Mouse (Mus musculus) neural tube, embryonic 13.5 days (tissue): ENCODE results near the gene Cdk5rap3. TPM values are rescaled to one million over a fixed set of nuclear protein-coding genes. Genes with fewer than 3 reads are reported as not detected.
A peak's percentile ranks its signal among the peaks of the same experiment; 100 is the strongest.

Source experiments
- ATAC-seq: fragments of 200-750 bp; cut with Nextera tagmentation; 2 replicates; pipeline ENCODE4 v1.8.0; 2017; ENCODE audit warnings: low read depth, mild to moderate bottlenecking, moderate TSS enrichment, moderate library complexity
- H3K27ac ChIP-seq: fragments of 300-500 bp; sonication (generic); replicated peaks from 2 replicates; pipeline ENCODE4 v1.5.1; 2015; ENCODE audit warnings: moderate library complexity, mild to moderate bottlenecking, inconsistent platforms
- H3K27me3 ChIP-seq: fragments of 300-500 bp; sonication (generic); 2 replicates; pipeline ENCODE4 v1.6.1; 2015; ENCODE audit warnings: mild to moderate bottlenecking, inconsistent platforms
- H3K36me3 ChIP-seq: fragments of 300-500 bp; sonication (generic); 2 replicates; pipeline ENCODE4 v1.6.1; 2015; ENCODE audit warnings: mild to moderate bottlenecking, inconsistent platforms
- H3K4me1 ChIP-seq: fragments of 300-500 bp; sonication (generic); replicated peaks from 2 replicates; pipeline ENCODE4 v1.6.1; 2015; ENCODE audit warnings: inconsistent platforms
- H3K4me2 ChIP-seq: fragments of 300-500 bp; sonication (generic); 2 replicates; pipeline ENCODE4 v1.6.1; 2015; ENCODE audit warnings: inconsistent platforms, mild to moderate bottlenecking, moderate library complexity
- H3K4me3 ChIP-seq: fragments of 300-500 bp; sonication (generic); 2 replicates; pipeline ENCODE4 v1.5.1; 2015; ENCODE audit warnings: mild to moderate bottlenecking, inconsistent platforms
- H3K9ac ChIP-seq: fragments of 300-500 bp; sonication (generic); 2 replicates; pipeline ENCODE4 v1.6.1; 2015; ENCODE audit warnings: moderate library complexity, mild to moderate bottlenecking, inconsistent platforms
- H3K9me3 ChIP-seq: fragments of 300-500 bp; sonication (generic); 2 replicates; pipeline ENCODE4 v1.6.1; 2016; ENCODE audit warnings: inconsistent platforms
- WGBS: fragments of 180-500 bp; shearing (Covaris S2); methylation state at CpG from one replicate; pipeline ENCODE4 v1.1.7; 2015; 5-methylcytosine and 5-hydroxymethylcytosine counted together
- polyA plus RNA-seq: library from polyadenylated mRNA; unstranded; fragments of >200 nt; fragmentation: Nextera tagmentation; extraction: Ambion mirVana; gene quantifications from 2 replicates; pipeline ENCODE4 v1.2.1, GENCODE M21; 2015

The Cdk5rap3 gene
- polyA plus RNA-seq, 1 experiment from 2014 or later = 92.0 TPM

DNA sequence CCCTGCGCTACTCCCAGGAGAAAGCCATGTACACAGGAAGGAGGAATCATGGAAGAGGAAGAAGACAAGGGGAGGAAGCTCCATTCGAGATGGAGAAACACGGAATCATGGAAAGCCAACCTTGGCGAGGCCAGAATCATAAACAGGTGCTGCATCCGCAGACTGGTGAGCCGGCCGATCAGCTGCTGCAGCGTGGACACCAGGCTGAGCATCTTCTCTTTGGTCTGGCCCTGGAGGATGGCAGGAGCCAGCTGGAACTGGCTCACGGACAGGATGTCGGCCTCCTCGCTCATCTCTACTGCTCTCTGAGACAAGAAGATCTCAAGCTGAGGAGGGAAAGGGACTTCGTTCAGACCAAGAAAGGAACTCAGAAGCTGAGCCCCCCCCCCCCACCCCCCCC lies 7.7 kb downstream of the Cdk5rap3 start:
- no peaks in the 10 kb centered on the region for H3K27me3 ChIP-seq
- peaks cover 53% of the 10 kb centered on the region for H3K4me1 ChIP-seq
- H3K9ac ChIP-seq = peak overlapping the region; percentile 22; the same call in 1 of the 2 replicates
- no peak overlapping the region for H3K4me3 ChIP-seq
- H3K36me3 ChIP-seq = peaks cover 46% of the 10 kb centered on the region
- ATAC-seq = no peak
- WGBS = 91% methylated on average over 12 of the region's 12 CpGs
- H3K4me2 ChIP-seq = no peak overlapping the region
- 0 out of 2 replicates have a peak overlapping the region, but pooled peaks have one; percentile 75 for H3K27ac ChIP-seq
- no peaks in the 10 kb centered on the region for H3K9me3 ChIP-seq

DNA sequence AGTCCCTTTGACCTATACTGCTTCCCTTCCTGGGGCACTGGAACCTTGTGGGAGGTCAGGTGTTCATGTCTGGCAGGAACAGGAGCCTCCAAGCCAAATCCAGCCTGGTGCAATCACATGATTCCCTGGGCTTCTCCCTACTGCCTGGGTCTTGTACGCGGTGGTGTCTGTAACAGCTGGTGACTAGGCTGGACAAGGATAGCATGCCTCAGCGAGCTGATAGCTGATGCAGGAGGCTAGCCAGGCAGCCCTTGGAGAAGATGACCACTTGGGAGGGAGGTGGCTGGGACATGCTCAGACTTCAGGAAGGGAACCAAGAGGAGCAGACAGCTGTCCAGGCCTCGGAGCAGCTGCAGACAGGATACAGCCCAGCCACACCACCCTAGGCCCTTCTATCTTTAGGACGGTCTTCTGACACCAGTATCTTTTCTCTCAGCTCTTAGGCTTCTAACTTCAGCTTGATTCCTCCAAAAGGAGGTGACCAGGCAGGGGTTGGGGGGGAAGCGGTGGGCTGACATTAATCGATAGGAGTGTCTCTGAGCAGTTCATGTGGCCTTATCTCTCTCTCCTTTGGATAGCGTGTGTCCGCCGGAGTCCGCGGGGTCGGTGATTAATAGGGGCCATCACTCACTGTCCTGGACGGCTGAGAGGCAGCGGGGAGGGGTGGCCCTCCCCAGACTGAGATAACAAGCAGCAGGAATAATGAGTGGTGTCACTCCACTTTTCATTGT lies 9.7 kb downstream of the Cdk5rap3 start:
- Histone ChIP-seq H3K9ac (peak overlapping the region; percentile 53), H3K27me3 (no peaks in the 10 kb centered on the region), H3K36me3 (peaks cover 28% of the 10 kb centered on the region), H3K4me2 (no peak overlapping the region), H3K4me1 (peaks cover 73% of the 10 kb centered on the region), H3K27ac (peak overlapping the region; percentile 75), H3K9me3 (no peaks in the 10 kb centered on the region), H3K4me3 (no peak overlapping the region)
- no peak for ATAC-seq
- WGBS = 11% methylated on average over 15 of the region's 15 CpGs

DNA sequence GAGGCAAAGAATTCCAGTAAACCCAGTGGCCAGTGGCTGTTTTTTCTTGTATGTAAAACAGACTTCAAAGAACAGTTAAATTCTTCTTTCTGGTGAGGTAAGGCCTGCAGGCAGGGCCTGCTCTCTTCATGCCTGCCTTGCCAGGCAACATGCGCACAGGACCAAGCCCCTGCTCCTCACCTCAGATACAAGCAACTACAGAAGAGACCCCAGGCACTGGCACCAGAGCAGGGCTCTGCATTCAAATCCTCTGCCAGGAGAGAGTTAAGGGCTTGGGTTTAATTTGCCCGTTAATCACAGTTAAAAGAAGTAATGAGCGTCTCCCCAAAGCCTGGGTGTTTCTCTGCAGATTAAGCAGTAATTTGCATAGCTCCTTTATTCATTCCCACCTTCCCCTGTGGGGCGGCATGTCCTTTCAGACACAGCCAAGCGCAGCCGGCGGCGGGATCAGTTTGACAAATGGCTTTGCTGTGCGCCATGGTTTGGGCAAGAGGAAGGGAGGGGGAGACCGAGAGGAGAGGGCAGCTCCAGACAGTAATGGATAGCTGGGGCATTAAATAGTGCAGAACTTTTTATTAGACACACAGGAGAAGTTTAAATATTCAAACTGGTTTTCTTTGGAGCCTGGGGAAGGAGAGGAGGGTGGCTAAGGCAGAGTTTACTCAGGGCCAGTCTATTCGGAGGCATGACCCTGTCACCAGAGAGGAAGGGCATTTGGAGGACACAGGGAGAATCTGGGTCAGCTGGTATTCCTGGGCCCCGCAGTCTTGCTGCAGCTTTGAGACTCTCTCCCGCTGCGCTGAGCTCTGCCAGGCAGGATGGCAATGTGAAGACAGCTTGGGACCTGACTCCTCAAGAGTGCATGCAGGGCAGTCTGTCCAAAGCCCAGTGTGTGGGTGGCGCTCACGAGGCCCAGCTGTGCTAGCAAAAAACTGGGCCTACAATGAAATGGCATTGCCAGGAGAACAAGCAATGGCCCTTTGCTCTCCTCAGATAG lies 13.4 kb downstream of the Cdk5rap3 start:
- Histone ChIP-seq H3K27me3 (no peaks in the 10 kb centered on the region), H3K27ac (peak overlapping the region; percentile 89), H3K9ac (peak overlapping the region; percentile 23; the same call in 1 of the 2 replicates), H3K4me3 (no peak overlapping the region), H3K4me2 (no peak overlapping the region; the same call in 1 of the 2 replicates), H3K36me3 (peaks cover 7% of the 10 kb centered on the region), H3K4me1 (peaks cover 91% of the 10 kb centered on the region), H3K9me3 (no peaks in the 10 kb centered on the region)
- WGBS = 3% methylated on average over 16 of the region's 16 CpGs
- ATAC-seq = peak; percentile 70

DNA sequence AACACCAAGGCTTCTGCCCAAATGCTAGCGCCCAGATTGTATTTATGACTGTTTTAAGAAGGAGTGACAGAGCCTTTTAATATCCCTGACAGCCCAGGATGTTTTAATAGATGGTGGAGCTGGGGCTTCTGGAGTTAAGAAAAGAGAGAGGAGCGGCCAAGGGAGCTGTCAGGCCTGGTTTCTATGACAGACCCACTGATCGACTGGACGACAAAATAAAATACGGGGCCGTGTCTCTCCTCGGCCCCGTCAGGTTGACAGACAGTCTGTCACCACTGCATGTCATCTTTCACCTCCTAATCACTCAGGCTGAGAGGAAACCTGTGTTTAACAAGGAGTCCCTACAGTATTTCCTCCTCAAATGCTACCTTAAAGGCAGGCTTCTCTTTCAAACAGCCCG lies 15.0 kb downstream of the Cdk5rap3 start:
- Histone ChIP-seq H3K4me1 (peaks cover 91% of the 10 kb centered on the region), H3K4me2 (no peak overlapping the region), H3K27ac (peak overlapping the region; percentile 89), H3K9me3 (no peaks in the 10 kb centered on the region), H3K9ac (peak overlapping the region; percentile 49), H3K36me3 (no peaks in the 10 kb centered on the region), H3K27me3 (no peaks in the 10 kb centered on the region), H3K4me3 (no peak overlapping the region)
- 26% methylated on average over 9 of the region's 9 CpGs for WGBS
- ATAC-seq = no peak

DNA sequence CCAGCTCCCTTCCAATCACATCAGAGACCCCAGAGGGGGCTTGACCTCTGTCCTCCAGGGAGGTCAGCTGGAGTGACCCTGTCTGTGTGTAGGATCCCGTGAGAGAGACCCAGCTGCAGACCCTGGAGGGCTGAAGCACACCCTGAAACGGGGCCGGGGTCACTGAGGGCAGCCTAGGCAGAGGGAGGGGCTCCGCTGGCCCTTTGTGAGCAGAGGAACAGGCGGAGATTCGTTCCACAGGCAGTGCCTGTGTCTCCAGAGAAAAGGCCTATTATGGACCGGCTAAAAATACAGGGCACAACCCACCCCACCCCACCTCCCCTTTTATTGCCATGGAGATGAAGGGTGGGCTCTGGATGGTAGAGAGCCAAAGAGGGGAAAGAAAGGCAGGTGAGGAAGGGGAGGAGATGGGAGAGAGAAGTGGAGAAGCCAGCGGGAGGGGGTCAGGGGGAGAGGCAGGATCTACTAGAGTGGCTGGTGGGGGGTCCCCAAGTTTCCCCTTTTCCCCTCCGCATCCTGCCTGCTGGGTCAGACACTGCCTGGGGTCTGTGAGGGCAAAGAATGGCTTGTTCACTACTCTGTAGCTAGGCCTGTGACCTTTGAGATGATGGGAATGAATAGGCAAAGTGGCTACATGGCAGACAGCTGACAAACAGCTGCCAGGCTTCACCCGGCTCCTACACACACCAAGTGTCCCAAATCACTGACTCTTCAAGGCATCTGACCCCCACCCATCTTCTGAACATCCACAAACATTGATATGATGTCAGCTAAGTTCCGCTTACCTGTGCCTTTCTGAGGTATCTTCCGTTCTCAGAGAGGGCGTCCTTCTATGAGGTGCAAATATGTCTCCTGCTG lies 16.6 kb downstream of the Cdk5rap3 start:
- H3K9me3 ChIP-seq = no peaks in the 10 kb centered on the region
- peaks cover 78% of the 10 kb centered on the region for H3K4me1 ChIP-seq
- no peaks in the 10 kb centered on the region for H3K27me3 ChIP-seq
- ATAC-seq = peak; percentile 50; the same call in 1 of the 2 replicates
- H3K27ac ChIP-seq = peak overlapping the region; percentile 86
- H3K4me2 ChIP-seq = peak overlapping the region; percentile 25
- H3K9ac ChIP-seq = peak overlapping the region; percentile 31; the same call in 1 of the 2 replicates
- 19% methylated on average over 13 of the region's 13 CpGs for WGBS
- no peaks in the 10 kb centered on the region for H3K36me3 ChIP-seq
- no peak overlapping the region for H3K4me3 ChIP-seq

DNA sequence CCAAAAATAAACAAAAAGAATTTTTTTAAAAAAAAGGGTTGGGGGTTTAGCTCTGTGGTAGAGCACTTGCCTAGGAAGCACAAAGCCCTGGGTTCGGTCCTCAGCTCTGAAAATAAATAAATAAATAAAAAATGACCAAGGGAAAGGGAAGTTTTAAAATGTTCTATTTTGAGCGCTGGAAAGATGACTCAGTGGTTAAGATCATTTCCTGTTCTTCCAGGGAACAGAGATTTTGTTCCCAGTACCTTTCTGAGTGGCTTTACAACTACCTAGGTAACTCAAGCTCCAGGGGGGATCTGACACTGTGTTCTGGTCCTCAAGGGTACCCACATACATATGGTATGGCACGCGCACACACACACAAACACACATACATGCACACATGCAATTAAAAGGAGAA lies 20.4 kb downstream of the Cdk5rap3 start:
- H3K4me3 ChIP-seq = no peak overlapping the region
- H3K4me2 ChIP-seq = no peak overlapping the region
- peaks cover 71% of the 10 kb centered on the region for H3K4me1 ChIP-seq
- H3K27ac ChIP-seq = no peak overlapping the region; the same call in 1 of the 2 replicates
- H3K9me3 ChIP-seq = no peaks in the 10 kb centered on the region
- H3K36me3 ChIP-seq = no peaks in the 10 kb centered on the region
- no peaks in the 10 kb centered on the region for H3K27me3 ChIP-seq
- WGBS = 87% methylated on average over 4 of the region's 4 CpGs
- no peak overlapping the region for H3K9ac ChIP-seq
- ATAC-seq = no peak

DNA sequence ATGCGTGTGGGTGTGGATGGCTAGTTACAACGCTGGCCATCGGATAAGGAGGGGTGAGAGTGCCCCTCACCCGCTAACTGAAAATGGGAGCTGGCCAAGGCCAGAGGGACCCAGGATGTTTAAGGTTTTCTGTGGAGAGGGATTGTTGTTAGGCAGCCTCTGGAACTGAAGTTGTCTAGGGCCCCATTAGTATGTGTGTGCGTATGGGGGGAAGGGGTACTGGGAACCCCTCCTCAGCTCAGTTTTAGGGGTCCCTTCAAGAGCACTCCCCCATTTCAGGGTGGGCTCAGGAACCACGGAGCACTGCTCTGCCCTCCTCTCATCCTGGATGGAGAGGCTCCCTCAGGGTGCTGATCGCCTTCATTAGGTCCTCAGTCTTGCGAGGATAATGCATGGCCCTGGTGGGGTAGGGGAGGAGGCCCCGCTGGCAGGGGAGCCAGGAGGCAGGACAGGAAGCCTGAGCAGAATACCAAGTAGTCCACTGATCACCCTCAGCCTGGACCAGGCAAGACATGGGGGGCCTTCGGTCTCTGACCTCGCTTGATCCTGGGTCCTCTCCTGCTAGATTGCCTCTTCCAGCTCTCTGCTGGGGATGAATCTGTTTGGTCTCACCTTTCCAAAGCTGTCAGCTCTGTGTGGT lies 23.0 kb downstream of the Cdk5rap3 start:
- peak; percentile 70 for ATAC-seq
- Histone ChIP-seq H3K36me3 (no peaks in the 10 kb centered on the region), H3K4me3 (no peak overlapping the region), H3K4me2 (no peak overlapping the region), H3K27ac (peak overlapping the region; percentile 76), H3K9me3 (no peaks in the 10 kb centered on the region), H3K27me3 (no peaks in the 10 kb centered on the region), H3K9ac (peak overlapping the region; percentile 34), H3K4me1 (peaks cover 51% of the 10 kb centered on the region)
- WGBS = 35% methylated on average over 11 of the region's 11 CpGs

DNA sequence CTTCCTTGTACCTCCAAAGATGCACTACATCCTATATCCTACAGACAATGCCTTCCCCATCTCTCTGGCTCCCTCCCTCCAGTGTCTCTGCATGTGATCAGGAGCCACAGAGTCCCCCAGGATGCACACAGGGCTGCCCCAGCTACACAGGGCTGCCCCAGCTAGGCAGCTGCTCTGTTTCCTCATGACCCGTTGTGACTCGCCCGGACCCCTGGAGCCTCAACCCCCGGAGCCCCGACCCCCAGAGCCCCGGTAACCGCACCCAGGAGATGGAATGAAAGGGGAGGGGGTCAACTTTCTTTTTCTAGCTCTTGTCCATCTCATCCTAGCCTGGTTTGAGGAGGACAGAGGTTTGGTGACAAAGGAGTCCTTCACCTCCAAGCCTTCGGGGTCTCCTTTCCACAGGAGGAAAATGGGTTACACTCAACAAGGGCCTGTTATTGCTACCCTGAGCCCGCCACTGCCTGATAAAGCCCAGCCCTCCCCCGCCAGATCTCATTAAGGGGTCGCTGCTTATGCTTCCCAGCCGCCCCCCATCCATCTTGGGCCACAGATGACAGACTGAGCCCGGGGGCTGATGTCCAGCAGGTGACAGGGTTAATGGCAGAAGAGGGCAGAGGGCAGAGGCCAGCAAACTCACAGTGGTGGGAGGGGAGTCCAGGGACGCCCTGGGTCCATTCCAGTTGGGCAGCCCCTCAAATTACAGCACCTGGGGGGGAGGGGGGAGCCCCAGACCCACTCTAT lies 24.3 kb downstream of the Cdk5rap3 start:
- Histone ChIP-seq H3K4me2 (no peak overlapping the region), H3K4me1 (peaks cover 45% of the 10 kb centered on the region), H3K27ac (no peak overlapping the region), H3K4me3 (no peak overlapping the region), H3K27me3 (no peaks in the 10 kb centered on the region), H3K9me3 (no peaks in the 10 kb centered on the region), H3K36me3 (no peaks in the 10 kb centered on the region), H3K9ac (no peak overlapping the region)
- WGBS = 26% methylated on average over 14 of the region's 14 CpGs
- ATAC-seq = no peak

DNA sequence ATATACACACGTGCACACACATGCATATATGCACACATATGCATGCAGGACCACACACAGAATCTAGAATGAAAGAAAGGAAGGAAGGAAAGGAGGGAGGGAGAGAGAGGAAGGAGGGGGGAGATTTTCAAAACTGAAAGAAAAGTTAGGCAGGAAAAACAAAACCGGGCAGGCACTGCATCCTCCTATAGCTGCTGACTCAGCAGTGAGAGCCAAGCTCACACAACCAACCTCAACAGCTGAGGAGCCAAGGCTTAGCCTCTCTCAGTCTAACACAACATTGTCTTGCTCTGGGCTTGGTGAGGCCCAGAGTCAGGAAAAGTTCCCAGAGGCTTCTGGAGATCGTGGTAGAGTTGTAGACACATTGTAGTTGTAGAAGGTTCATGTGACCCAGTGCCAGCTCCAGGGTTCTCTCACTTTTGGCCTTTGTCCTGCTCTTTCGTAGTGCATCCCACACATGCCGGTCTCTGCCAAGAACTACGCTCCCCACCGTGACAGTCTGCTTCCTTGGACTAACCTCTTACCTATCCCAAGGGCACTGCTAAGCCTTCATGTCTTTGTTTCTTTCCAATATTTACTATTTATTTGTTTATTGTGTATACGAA lies 29.3 kb downstream of the Cdk5rap3 start:
- Histone ChIP-seq H3K36me3 (no peaks in the 10 kb centered on the region), H3K9me3 (no peaks in the 10 kb centered on the region), H3K4me1 (peaks cover 47% of the 10 kb centered on the region), H3K27ac (peak overlapping the region; percentile 88), H3K4me3 (no peak overlapping the region), H3K27me3 (no peaks in the 10 kb centered on the region), H3K9ac (no peak overlapping the region), H3K4me2 (no peak overlapping the region)
- 77% methylated on average over 8 of the region's 8 CpGs for WGBS
- ATAC-seq = no peak

DNA sequence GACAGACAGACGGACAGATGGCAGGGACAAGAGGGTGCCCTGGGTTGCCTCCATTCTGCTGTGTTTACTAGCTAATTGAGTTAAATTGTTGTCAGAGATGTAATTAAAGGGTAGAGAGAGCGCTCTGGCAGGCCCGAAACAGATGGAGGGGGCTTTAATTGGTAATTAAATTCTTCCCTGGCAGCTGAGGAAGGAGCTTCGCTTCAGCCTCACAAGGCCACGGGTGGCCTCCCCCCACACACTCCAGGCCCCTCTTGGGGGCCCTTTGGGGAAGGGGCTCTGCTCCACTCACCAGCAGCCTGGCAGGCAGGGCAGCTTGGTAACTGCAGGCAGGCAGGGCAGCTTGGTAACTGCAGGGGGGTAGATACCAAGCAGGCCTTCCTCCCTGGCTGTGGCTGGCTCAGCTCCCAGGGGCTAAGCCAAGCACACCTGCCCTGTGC lies 30.4 kb downstream of the Cdk5rap3 start:
- Histone ChIP-seq H3K9me3 (no peaks in the 10 kb centered on the region), H3K27me3 (no peaks in the 10 kb centered on the region), H3K4me2 (peak overlapping the region; percentile 24; the same call in 1 of the 2 replicates), H3K36me3 (no peaks in the 10 kb centered on the region), H3K27ac (peak overlapping the region; percentile 88), H3K4me1 (peaks cover 40% of the 10 kb centered on the region), H3K4me3 (no peak overlapping the region), H3K9ac (peak overlapping the region; percentile 43)
- 16% methylated on average over 5 of the region's 5 CpGs for WGBS
- peak; percentile 91 for ATAC-seq
